Mouse (Mus musculus): ENCODE data around the gene Rpl24.

Rpl24 gene

DNA sequence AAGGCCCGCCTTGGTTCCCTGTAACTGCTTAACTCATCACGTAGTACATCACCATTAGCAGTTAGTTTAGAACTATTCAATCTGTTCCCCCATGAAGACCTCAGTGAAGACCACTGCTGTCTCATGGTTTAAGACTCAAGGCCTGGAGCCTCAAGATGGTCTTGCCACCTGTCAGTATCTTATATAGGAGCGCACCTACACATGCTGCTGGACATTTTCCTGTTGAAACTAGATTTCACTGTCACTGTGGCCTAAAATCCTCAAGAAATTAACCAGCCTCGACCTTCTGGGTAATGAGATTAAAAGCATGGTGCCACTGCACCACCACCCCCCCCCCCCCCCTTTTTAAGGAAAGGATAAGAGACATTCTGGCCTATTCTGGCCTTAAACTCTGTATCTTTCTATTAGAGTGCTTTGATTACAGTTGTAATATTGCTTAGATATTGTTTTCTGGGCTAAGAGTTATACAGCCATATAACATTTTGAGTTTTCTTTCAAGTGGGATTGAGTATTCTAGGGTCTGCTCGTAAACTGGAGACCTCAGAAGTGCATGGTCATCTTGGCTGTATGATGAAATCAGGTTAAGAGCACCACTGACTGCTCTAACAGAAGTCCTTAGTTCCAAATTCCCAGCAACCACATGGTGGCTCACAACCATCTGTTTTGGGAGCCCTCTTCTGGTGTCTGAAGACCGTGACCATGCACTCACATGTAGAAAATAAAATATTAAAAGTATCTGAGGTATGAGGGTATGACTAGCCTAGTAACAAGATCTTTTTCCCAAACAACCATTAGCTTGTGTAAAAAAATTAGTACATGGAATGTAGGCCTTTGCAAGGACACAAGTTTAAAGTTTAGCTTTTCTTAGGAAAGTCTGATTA lies 5.9 kb downstream of the Rpl24 start:
- no peak for DNase-seq (ENCODE audit: low spot score in 2 of 2)

DNA sequence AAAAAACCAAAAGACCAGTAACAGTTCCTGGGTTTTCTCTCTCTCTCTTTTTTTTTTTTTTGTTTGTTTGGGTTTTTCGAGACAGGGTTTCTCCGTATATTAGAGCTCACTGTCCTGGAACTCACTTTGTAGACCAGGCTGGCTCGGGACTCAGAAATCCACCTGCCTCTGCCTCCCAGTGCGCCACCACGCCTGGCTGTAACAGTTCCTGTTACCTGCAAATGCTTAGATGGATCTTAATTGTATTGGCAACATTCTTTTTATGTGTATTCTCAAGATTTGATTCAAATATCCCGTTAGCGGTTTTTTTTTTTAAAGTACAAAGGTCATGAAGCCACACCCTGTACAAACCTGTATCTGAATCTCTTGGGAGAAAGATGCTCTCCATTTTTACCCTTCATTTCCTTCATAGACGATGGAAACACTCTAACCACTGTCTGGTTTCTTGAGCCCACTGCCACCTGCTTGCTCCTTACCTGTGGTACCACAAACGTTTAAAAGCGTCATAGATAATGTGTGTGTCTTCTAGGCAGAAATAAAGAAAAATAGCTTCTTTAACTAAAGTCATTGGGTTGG lies 6.6 kb downstream of the Rpl24 start:
- DNase-seq (ENCODE audit: low spot score in 2 of 2): no peak

- DNase-seq (ENCODE audit: low spot score in 2 of 2): peak; percentile 99
Observed at GRCm38 (mm10) chr16:55973431-55974255, 7.6 kb downstream of the Rpl24 start, which contains the start of gene Zbtb11. TSS of gene Zbtb11 (plus strand) at chr16:55973883.

- peak; percentile 92 to 93 for DNase-seq (ENCODE audit: low spot score in 2 of 2)
Observed at GRCm38 (mm10) chr16:55974256-55974902, 8.3 kb downstream of the Rpl24 start.

DNA sequence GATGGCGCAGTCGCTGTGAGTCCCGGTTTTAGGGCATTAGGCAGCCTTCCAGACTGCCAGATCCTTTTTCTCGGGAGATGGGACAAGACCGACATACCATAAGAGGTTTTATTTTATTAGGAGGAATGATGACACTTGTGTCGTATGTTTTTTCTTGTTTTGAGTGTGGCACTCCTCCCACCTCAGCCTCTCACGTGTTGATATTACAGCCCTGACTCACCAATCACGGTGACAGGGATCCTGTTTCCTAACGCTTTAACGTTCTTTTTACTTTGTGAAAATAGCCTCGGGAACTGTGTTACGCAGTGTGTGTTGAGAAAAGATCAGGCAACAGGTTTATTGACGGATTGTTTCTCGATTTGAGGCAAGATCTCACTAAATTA lies 8.8 kb downstream of the Rpl24 start:
- DNase-seq (ENCODE audit: low spot score in 2 of 2): peak in 1 of 2 experiments; percentile 31

DNA sequence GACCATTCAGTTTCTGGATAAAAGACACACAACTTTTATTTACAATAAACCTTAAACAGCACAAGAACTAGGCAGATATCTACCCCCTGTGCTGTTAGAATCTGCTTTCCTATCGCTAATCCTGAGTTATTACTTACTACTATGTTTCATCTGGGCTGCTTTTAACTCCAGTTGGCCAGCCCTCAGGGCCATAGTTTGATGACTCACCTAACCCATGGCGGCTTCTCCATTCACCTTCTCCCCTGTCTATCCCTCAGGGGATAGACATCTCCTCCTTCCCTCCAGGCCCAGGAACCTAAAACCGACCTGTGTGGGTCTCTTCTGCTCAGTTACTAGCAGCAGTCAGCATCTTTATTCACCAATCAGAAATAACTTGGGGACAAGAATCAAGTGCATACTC lies 19.9 kb downstream of the Rpl24 start:
- no peak for DNase-seq (ENCODE audit: low spot score in 2 of 2)

GRCm38 (mm10) chr16:55990311-55990710 lies 24.2 kb downstream of the Rpl24 start:
- DNase-seq (ENCODE audit: low spot score in 2 of 2): no peak

GRCm38 (mm10) chr16:55994235-55994634 lies 28.2 kb downstream of the Rpl24 start:
- DNase-seq (ENCODE audit: low spot score in 2 of 2): no peak

DNA sequence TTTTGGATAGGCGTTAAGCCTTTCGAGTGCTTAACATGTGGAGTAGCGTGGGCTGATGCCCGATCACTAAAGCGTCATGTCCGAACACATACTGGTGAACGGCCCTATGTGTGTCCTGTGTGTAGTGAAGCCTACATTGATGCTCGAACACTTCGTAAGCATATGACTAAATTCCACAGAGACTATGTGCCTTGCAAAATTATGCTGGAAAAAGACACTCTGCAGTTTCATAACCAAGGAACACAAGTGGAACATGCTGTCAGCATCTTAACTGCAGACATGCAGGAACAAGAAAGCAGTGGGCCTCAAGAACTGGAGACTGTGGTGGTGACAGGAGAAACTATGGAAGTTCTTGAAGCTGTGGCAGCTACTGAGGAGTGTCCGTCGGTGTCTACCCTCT lies 40.7 kb downstream of the Rpl24 start:
- DNase-seq (ENCODE audit: low spot score in 2 of 2): no peak

- DNase-seq (ENCODE audit: low spot score in 2 of 2): no peak
Observed at GRCm38 (mm10) chr16:56008862-56009261, 42.8 kb downstream of the Rpl24 start.

GRCm38 (mm10) chr16:56012789-56013743 lies 47.0 kb downstream of the Rpl24 start:
- DNase-seq (ENCODE audit: low spot score in 2 of 2): no peak

- no peak for DNase-seq (ENCODE audit: low spot score in 2 of 2)
Observed at GRCm38 (mm10) chr16:56014076-56014475, 48.0 kb downstream of the Rpl24 start.

DNA sequence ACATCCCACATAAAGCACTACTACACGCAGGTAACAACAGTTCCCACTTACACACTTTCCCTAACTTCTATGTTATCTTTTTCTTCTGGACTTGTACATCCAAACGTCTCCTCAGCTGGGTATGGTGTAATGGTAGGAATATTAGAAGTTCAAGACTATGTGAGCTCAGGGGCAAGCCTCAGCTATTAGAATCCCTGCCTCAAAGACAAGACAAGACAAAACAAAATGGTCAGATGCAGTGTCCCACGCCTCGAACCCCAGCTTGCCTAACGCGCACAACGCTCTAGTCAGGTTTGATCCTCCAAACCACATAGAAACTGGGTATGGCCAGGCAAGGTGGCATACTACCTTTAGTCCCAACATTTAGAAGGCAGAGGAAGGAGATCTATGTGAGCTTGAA lies 53.6 kb downstream of the Rpl24 start:
- DNase-seq (ENCODE audit: low spot score in 2 of 2): no peak
